Mouse (Mus musculus): Measurements from ENCODE around the gene Coro7. TPM values are rescaled to one million over a fixed set of nuclear protein-coding genes. Genes with fewer than 3 reads are reported as not detected.

Gene Coro7
- total and polyA plus RNA-seq, 2 experiments from 2014 or later, result 9.9 to 17.8 TPM

DNA sequence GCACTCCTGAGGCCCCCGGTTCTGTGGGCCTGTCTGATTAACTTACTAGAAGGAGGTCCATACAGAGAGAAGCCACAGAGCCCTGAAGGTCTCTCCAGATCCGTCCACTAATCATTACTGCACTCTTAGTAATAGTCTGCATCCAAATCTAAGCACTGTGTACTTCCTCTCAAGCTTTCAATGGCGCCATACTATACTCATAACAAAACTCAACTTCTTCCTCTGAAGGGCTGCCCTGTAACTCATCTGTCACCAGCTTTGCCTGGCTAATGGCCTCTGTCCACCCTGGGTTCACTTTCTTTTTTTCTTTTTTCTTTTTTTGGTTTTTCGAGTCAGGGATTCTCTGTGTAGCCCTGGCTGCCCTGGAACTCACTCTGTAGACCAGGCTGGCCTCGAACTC is 1.5 kb downstream of the Coro7 start:
- Histone ChIP-seq H3K9ac (replicated peaks; ENCODE audit: low read depth, low read length) (no peak overlapping the region), H3K36me3 (replicated peaks; ENCODE audit: control insufficient read depth, insufficient read depth, low read length) (peaks cover 28% of the 10 kb centered on the region), H3K27ac (ENCODE audit: low read depth) (no peak overlapping the region), H3K4me2 (ENCODE audit: low read depth, low read length) (no peak overlapping the region), H3K9me3 (replicated peaks; ENCODE audit: control insufficient read depth, low read length) (no peaks in the 10 kb centered on the region), H3K27me3 (ENCODE audit: control insufficient read depth, insufficient read depth, low read length) (no peaks in the 10 kb centered on the region), H3K4me3 (ENCODE audit: low read depth, low read length) (no peak overlapping the region), H3K4me1 (ENCODE audit: control insufficient read depth, insufficient read depth) (peaks cover 7% of the 10 kb centered on the region)
- 70% methylated on average over 5 of the region's 5 CpGs for WGBS
- DNase-seq (ENCODE audit: low spot score) (no peak), ATAC-seq (ENCODE audit: insufficient read depth, low read depth) (no peak)
- TF ChIP-seq CTCF (IDR thresholded peaks at IDR 0.05; ENCODE audit: low read depth) (no peak), EP300 (IDR thresholded peaks at IDR 0.05; ENCODE audit: low read depth) (no peak)

DNA sequence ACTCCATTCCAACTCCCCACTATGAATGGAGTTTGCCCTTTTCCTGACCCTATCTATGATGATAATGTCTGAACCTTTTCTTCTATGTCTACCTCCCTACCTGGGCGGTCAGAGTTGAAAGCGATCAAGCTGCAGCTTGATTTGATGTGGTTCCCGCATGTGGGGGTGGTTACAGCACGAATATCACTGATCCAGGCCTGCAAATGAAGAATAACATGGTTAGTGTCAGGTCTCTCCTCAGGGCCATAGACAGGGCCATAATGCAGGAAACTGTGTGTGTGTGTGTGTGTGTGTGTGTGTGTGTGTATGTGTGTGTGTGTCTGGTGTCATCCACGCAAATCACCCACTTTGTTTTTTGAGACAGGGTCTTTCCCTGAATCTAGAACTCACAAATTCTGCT is 2.7 kb downstream of the Coro7 start:
- ATAC-seq (ENCODE audit: insufficient read depth, low read depth) (no peak), DNase-seq (ENCODE audit: low spot score) (no peak)
- H3K4me1 ChIP-seq (ENCODE audit: control insufficient read depth, insufficient read depth), result peaks cover 7% of the 10 kb centered on the region
- no peaks in the 10 kb centered on the region for H3K27me3 ChIP-seq (ENCODE audit: control insufficient read depth, insufficient read depth, low read length)
- no peak overlapping the region for H3K4me3 ChIP-seq (ENCODE audit: low read depth, low read length)
- H3K9me3 ChIP-seq (replicated peaks; ENCODE audit: control insufficient read depth, low read length), result no peaks in the 10 kb centered on the region
- 90% methylated on average over 5 of the region's 5 CpGs for WGBS
- H3K36me3 ChIP-seq (replicated peaks; ENCODE audit: control insufficient read depth, insufficient read depth, low read length), result peaks cover 38% of the 10 kb centered on the region
- H3K9ac ChIP-seq (replicated peaks; ENCODE audit: low read depth, low read length), result no peak overlapping the region
- H3K4me2 ChIP-seq (ENCODE audit: low read depth, low read length), result no peak overlapping the region
- H3K27ac ChIP-seq (ENCODE audit: low read depth), result no peak overlapping the region
- TF ChIP-seq CTCF (IDR thresholded peaks at IDR 0.05; ENCODE audit: low read depth) (no peak), EP300 (IDR thresholded peaks at IDR 0.05; ENCODE audit: low read depth) (no peak)

DNA sequence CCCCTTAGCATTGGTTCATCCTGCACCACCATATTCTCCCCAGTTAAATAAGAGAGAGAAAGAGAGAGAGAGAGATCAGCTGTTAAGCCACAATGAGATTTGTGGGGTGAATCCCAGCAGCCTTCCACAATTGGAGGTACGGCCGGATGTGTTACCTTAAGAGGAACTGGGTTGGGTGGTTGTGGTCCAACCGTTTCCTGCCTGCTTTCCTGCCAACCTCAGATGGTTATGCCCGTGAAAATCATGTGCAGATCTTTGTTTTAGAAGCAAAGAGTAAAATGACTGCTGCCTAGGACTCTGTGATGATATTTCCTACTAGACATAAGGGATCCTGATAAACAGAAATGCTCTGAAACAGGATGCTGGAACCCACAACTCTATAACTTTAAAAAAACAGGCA is 5.5 kb downstream of the Coro7 start:
- 78% methylated on average over 4 of the region's 4 CpGs for WGBS
- Histone ChIP-seq H3K4me3 (ENCODE audit: low read depth, low read length) (no peak overlapping the region), H3K9ac (replicated peaks; ENCODE audit: low read depth, low read length) (no peak overlapping the region), H3K27me3 (ENCODE audit: control insufficient read depth, insufficient read depth, low read length) (no peaks in the 10 kb centered on the region), H3K4me1 (ENCODE audit: control insufficient read depth, insufficient read depth) (peaks cover 6% of the 10 kb centered on the region), H3K36me3 (replicated peaks; ENCODE audit: control insufficient read depth, insufficient read depth, low read length) (peaks cover 52% of the 10 kb centered on the region), H3K4me2 (ENCODE audit: low read depth, low read length) (no peak overlapping the region), H3K27ac (ENCODE audit: low read depth) (no peak overlapping the region; the same call in 1 of the 2 replicates), H3K9me3 (replicated peaks; ENCODE audit: control insufficient read depth, low read length) (no peaks in the 10 kb centered on the region)
- no peak for DNase-seq (ENCODE audit: low spot score)
- TF ChIP-seq CTCF (IDR thresholded peaks at IDR 0.05; ENCODE audit: low read depth) (no peak), EP300 (IDR thresholded peaks at IDR 0.05; ENCODE audit: low read depth) (no peak)
- ATAC-seq (ENCODE audit: insufficient read depth, low read depth), result no peak

DNA sequence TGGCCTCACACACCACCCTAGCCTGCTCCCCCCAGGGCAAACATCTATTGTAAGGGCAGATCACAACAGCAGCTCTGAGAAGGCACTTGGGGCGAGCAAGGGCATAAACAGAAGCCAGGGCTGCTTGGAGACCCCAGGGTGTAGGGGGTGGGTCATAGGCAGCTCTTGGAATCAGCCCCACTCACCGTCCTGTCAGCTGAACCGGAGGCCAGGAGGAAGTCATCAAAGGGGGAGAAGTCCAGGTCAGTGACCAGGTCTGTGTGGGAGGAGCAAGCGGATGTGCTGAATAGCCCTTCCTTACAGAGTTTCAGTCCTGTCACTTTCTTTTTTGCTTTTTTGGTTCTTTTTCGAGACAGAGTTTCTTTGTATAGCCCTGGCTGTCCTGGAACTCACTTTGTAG is 9.3 kb downstream of the Coro7 start:
- H3K4me2 ChIP-seq (ENCODE audit: low read depth, low read length), result no peak overlapping the region
- no peak overlapping the region for H3K9ac ChIP-seq (replicated peaks; ENCODE audit: low read depth, low read length)
- no peak for ATAC-seq (ENCODE audit: insufficient read depth, low read depth)
- 73% methylated on average over 5 of the region's 5 CpGs for WGBS
- TF ChIP-seq CTCF (IDR thresholded peaks at IDR 0.05; ENCODE audit: low read depth), result no peak
- no peak for TF ChIP-seq EP300 (IDR thresholded peaks at IDR 0.05; ENCODE audit: low read depth)
- no peak for DNase-seq (ENCODE audit: low spot score)
- H3K4me1 ChIP-seq (ENCODE audit: control insufficient read depth, insufficient read depth), result no peaks in the 10 kb centered on the region
- no peaks in the 10 kb centered on the region for H3K9me3 ChIP-seq (replicated peaks; ENCODE audit: control insufficient read depth, low read length)
- peaks cover 53% of the 10 kb centered on the region for H3K36me3 ChIP-seq (replicated peaks; ENCODE audit: control insufficient read depth, insufficient read depth, low read length)
- H3K27ac ChIP-seq (ENCODE audit: low read depth), result no peak overlapping the region
- no peaks in the 10 kb centered on the region for H3K27me3 ChIP-seq (ENCODE audit: control insufficient read depth, insufficient read depth, low read length)
- no peak overlapping the region for H3K4me3 ChIP-seq (ENCODE audit: low read depth, low read length)

DNA sequence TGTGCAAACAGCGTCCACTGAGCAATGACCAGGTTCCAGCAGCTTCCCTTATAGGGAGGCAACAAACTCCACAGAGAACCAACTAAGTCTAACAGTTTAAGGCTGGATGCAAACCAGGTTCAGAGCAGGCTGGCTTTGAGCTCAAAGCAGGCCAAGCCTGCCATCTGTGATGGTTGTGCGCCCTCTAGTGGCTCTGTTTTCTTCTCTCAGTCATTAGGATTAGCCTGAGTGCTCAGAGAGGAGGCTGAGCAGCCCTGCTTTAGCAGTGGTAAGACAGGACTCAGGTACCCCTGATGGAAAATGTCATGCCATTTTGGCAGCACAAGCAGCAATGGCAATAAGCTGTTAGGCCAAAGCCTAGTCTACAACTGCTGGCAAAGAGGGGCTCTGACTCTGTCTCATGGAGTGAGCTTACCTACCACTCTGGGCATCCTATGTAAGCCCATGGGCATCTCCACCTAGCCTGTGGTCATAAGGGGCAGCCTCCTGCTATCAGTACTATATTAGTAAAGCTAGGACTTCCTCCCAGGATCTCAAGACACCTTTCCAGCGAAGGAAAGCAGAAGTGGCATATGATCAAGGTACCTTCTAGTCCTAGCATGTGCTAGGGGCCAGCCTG is 12.3 kb downstream of the Coro7 start:
- DNase-seq (ENCODE audit: low spot score) (peak; percentile 81), ATAC-seq (ENCODE audit: insufficient read depth, low read depth) (peak; percentile 90)
- WGBS, result 33% methylated on average over 3 of the region's 3 CpGs
- H3K36me3 ChIP-seq (replicated peaks; ENCODE audit: control insufficient read depth, insufficient read depth, low read length), result peaks cover 43% of the 10 kb centered on the region
- no peak for TF ChIP-seq EP300 (IDR thresholded peaks at IDR 0.05; ENCODE audit: low read depth)
- peak; percentile 94 for TF ChIP-seq CTCF (IDR thresholded peaks at IDR 0.05; ENCODE audit: low read depth)
- H3K4me3 ChIP-seq (ENCODE audit: low read depth, low read length), result no peak overlapping the region
- no peaks in the 10 kb centered on the region for H3K9me3 ChIP-seq (replicated peaks; ENCODE audit: control insufficient read depth, low read length)
- H3K27ac ChIP-seq (ENCODE audit: low read depth), result no peak overlapping the region
- no peak overlapping the region for H3K4me2 ChIP-seq (ENCODE audit: low read depth, low read length)
- H3K4me1 ChIP-seq (ENCODE audit: control insufficient read depth, insufficient read depth), result no peaks in the 10 kb centered on the region
- no peak overlapping the region for H3K9ac ChIP-seq (replicated peaks; ENCODE audit: low read depth, low read length)
- no peaks in the 10 kb centered on the region for H3K27me3 ChIP-seq (ENCODE audit: control insufficient read depth, insufficient read depth, low read length)

DNA sequence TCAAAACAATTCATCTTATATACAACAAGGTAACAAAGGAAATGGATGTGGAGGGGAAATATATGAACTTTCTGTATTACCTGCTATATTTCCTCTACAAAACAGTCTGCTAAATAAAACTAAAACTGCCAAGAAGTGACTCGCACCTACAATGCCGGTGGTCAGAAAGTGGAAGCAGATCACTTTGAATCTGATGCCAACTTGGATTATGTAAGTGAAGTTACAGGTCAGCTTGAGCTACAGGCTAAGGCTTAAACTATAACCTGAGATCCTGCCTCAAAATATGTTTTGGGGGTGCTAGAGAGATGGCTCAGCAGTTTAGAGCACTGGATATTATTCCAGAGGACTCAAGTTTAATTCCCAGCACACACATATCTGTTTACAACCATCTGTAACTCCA is 13.9 kb downstream of the Coro7 start:
- Histone ChIP-seq H3K4me3 (ENCODE audit: low read depth, low read length) (no peak overlapping the region), H3K36me3 (replicated peaks; ENCODE audit: control insufficient read depth, insufficient read depth, low read length) (peaks cover 47% of the 10 kb centered on the region), H3K4me2 (ENCODE audit: low read depth, low read length) (no peak overlapping the region), H3K4me1 (ENCODE audit: control insufficient read depth, insufficient read depth) (no peaks in the 10 kb centered on the region), H3K9me3 (replicated peaks; ENCODE audit: control insufficient read depth, low read length) (no peaks in the 10 kb centered on the region), H3K27ac (ENCODE audit: low read depth) (no peak overlapping the region), H3K9ac (replicated peaks; ENCODE audit: low read depth, low read length) (no peak overlapping the region), H3K27me3 (ENCODE audit: control insufficient read depth, insufficient read depth, low read length) (no peaks in the 10 kb centered on the region)
- WGBS, result 86% methylated on average over 2 of the region's 2 CpGs
- DNase-seq (ENCODE audit: low spot score) (no peak), ATAC-seq (ENCODE audit: insufficient read depth, low read depth) (no peak)
- TF ChIP-seq EP300 (IDR thresholded peaks at IDR 0.05; ENCODE audit: low read depth), result no peak
- no peak for TF ChIP-seq CTCF (IDR thresholded peaks at IDR 0.05; ENCODE audit: low read depth)
